Mouse (Mus musculus): Measurements from ENCODE around the gene Dlgap4.

Dlgap4 gene

GRCm38 (mm10) chr2:156716683-156717082, 103.2 kb downstream of the Dlgap4 start:
- DNase-seq (ENCODE audit: low read depth, low spot score): no peak

- no peak for DNase-seq (ENCODE audit: low read depth, low spot score)
These were observed 104.1 kb downstream of the Dlgap4 start for GRCm38 (mm10) chr2:156717320-156718281.

- DNase-seq (ENCODE audit: low read depth, low spot score): no peak
These were observed 105.3 kb downstream of the Dlgap4 start for GRCm38 (mm10) chr2:156718793-156719192.

- no peak for DNase-seq (ENCODE audit: low read depth, low spot score)
These were observed 106.2 kb downstream of the Dlgap4 start for GRCm38 (mm10) chr2:156719549-156720312.

- DNase-seq (ENCODE audit: low read depth, low spot score): no peak
These were observed 106.8 kb downstream of the Dlgap4 start for GRCm38 (mm10) chr2:156720313-156720674.

- DNase-seq (ENCODE audit: low read depth, low spot score): peak; percentile 93
These were observed 107.4 kb downstream of the Dlgap4 start for GRCm38 (mm10) chr2:156720675-156721553.

- no peak for DNase-seq (ENCODE audit: low read depth, low spot score)
These were observed 108.1 kb downstream of the Dlgap4 start for GRCm38 (mm10) chr2:156721554-156722070.

- no peak for DNase-seq (ENCODE audit: low read depth, low spot score)
These were observed 108.6 kb downstream of the Dlgap4 start for GRCm38 (mm10) chr2:156722071-156722575.

- no peak for DNase-seq (ENCODE audit: low read depth, low spot score)
These were observed 109.2 kb downstream of the Dlgap4 start for GRCm38 (mm10) chr2:156722752-156723151.

GRCm38 (mm10) chr2:156723899-156724523, 110.5 kb downstream of the Dlgap4 start:
- no peak for DNase-seq (ENCODE audit: low read depth, low spot score)

- no peak for DNase-seq (ENCODE audit: low read depth, low spot score)
These were observed 111.4 kb downstream of the Dlgap4 start for GRCm38 (mm10) chr2:156724871-156725270.

- DNase-seq (ENCODE audit: low read depth, low spot score): no peak
These were observed 112.8 kb downstream of the Dlgap4 start for GRCm38 (mm10) chr2:156726344-156726743.

- no peak for DNase-seq (ENCODE audit: low read depth, low spot score)
These were observed 113.4 kb downstream of the Dlgap4 start for GRCm38 (mm10) chr2:156726878-156727277.

GRCm38 (mm10) chr2:156729537-156730469, 116.3 kb downstream of the Dlgap4 start:
- no peak for DNase-seq (ENCODE audit: low read depth, low spot score)

- no peak for DNase-seq (ENCODE audit: low read depth, low spot score)
These were observed 117.0 kb downstream of the Dlgap4 start for GRCm38 (mm10) chr2:156730501-156730921.

- DNase-seq (ENCODE audit: low read depth, low spot score): no peak
These were observed 118.1 kb downstream of the Dlgap4 start for GRCm38 (mm10) chr2:156731592-156731991.

GRCm38 (mm10) chr2:156732109-156732508, 118.6 kb downstream of the Dlgap4 start:
- no peak for DNase-seq (ENCODE audit: low read depth, low spot score)

GRCm38 (mm10) chr2:156735761-156736335, 122.3 kb downstream of the Dlgap4 start:
- DNase-seq (ENCODE audit: low read depth, low spot score): no peak

GRCm38 (mm10) chr2:156736846-156737245, 123.3 kb downstream of the Dlgap4 start:
- no peak for DNase-seq (ENCODE audit: low read depth, low spot score)

Data from embryo, embryonic 11.5 days (tissue).